Mouse (Mus musculus) midbrain, embryonic 10.5 days (tissue): ENCODE results near the gene Ehd4. TPM values are rescaled to one million over a fixed set of nuclear protein-coding genes. Genes with fewer than 3 reads are reported as not detected.

ENCODE experiments used
- DNase-seq: peaks from one replicate; pipeline ENCODE4 v3.0.0-alpha.2; 2017; ENCODE audit warnings: low spot score
- H3K27ac ChIP-seq: fragments of 300-500 bp; sonication (generic); replicated peaks from 2 replicates; pipeline ENCODE4 v1.5.1; 2016; ENCODE audit warnings: mild to moderate bottlenecking
- H3K27me3 ChIP-seq: fragments of 300-500 bp; sonication (generic); 2 replicates; pipeline ENCODE4 v1.6.1; 2016; ENCODE audit warnings: low read depth, mild to moderate bottlenecking; ENCODE audit not compliant: poor library complexity, severe bottlenecking
- H3K36me3 ChIP-seq: fragments of 300-500 bp; sonication (generic); 2 replicates; pipeline ENCODE4 v1.6.1; 2016; ENCODE audit warnings: mild to moderate bottlenecking, moderate library complexity
- H3K4me1 ChIP-seq: fragments of 300-500 bp; sonication (generic); 2 replicates; pipeline ENCODE4 v1.6.1; 2016
- H3K4me3 ChIP-seq: fragments of 300-500 bp; sonication (generic); 2 replicates; pipeline ENCODE4 v1.5.1; 2016; ENCODE audit warnings: mild to moderate bottlenecking, moderate library complexity
- H3K9me3 ChIP-seq: fragments of 300-500 bp; sonication (generic); replicated peaks from 2 replicates; pipeline ENCODE4 v1.6.1; 2016; ENCODE audit warnings: mild to moderate bottlenecking
- WGBS: fragments of 180-500 bp; shearing (Covaris S2); methylation state at CpG from one replicate; pipeline ENCODE4 v1.1.7; 2016; 5-methylcytosine and 5-hydroxymethylcytosine counted together
- polyA plus RNA-seq: library from polyadenylated mRNA; unstranded; fragments of >200 nt; fragmentation: Nextera tagmentation; extraction: Ambion mirVana; gene quantifications from 2 replicates; pipeline ENCODE4 v1.2.1, GENCODE M21; 2016

The Ehd4 gene
- polyA plus RNA-seq, 1 experiment from 2014 or later: 35.9 TPM

DNA sequence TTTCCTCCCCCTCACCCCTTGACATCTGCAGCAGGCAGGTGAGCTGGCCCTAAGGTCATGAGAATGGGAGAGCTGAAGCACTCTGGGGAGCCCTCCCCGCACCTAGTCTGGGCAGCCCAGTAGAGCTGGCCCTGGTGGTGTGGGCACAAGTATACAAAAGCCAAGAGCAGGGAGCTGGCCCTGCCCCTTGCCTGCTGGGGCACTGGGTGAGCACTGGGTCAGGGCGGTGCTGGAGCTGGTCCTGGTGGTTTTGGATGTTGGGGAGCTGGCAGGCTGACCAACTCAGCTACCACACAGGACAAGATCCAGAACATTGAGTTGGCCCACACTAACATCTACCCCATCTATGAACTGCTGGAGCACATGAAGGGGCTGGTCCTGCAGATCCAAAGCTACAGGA lies 5.0 kb upstream of the Ehd4 start:
- Histone ChIP-seq H3K9me3 (no peaks in the 10 kb centered on the region), H3K4me1 (peaks cover 5% of the 10 kb centered on the region), H3K36me3 (no peaks in the 10 kb centered on the region), H3K27me3 (peaks cover 7% of the 10 kb centered on the region), H3K27ac (no peak overlapping the region), H3K4me3 (no peak overlapping the region)
- WGBS: 84% methylated on average over 2 of the region's 2 CpGs
- DNase-seq: no peak

DNA sequence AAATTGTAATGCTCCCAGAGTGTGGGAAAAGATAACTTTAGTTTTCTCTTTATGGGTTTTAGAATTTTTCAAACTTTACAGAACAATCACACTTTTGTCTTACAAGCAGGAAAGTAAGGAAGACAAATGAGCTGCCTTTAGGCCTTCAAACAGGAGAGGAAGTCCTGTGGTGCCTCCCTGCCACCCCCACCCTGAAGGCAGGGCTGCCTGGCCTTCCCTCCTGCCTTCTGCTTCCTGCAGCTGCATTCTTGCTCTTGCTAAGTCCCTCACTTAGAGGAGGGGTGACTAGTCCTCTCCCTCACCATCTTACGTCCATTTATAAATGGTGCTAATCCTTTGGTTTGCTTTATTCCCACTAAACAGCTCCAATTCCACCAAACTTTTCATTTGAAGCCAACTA lies 4.4 kb upstream of the Ehd4 start:
- no peak for DNase-seq
- no peaks in the 10 kb centered on the region for H3K36me3 ChIP-seq
- no peak overlapping the region for H3K4me3 ChIP-seq
- H3K27me3 ChIP-seq: peaks cover 9% of the 10 kb centered on the region
- H3K4me1 ChIP-seq: peaks cover 8% of the 10 kb centered on the region
- H3K27ac ChIP-seq: no peak overlapping the region
- H3K9me3 ChIP-seq: no peaks in the 10 kb centered on the region
- WGBS: 50% methylated on average over 1 of the region's 1 CpGs

DNA sequence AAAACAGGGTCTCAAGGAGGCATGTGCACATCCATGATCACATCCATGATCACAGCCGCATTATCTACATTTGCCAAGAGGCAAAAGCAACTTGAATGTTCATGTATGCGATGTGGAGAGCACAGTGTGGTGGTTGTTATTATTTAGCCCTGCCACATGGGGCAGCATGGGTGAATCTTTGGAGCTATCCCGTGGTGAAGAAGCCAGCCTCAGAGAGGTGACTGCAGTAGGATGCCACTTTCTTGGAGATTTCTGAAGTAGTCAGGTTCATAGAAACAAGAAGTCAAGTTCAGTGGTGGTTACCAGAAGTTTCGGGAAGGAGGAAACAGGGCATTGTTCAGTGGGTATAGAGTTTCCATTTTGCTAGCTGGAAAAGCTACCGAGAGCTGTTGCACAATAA lies 3.6 kb upstream of the Ehd4 start:
- Histone ChIP-seq H3K27ac (no peak overlapping the region), H3K36me3 (no peaks in the 10 kb centered on the region), H3K4me1 (peaks cover 13% of the 10 kb centered on the region), H3K27me3 (peaks cover 17% of the 10 kb centered on the region), H3K4me3 (no peak overlapping the region), H3K9me3 (no peaks in the 10 kb centered on the region)
- 61% methylated on average over 5 of the region's 5 CpGs for WGBS
- DNase-seq: no peak

DNA sequence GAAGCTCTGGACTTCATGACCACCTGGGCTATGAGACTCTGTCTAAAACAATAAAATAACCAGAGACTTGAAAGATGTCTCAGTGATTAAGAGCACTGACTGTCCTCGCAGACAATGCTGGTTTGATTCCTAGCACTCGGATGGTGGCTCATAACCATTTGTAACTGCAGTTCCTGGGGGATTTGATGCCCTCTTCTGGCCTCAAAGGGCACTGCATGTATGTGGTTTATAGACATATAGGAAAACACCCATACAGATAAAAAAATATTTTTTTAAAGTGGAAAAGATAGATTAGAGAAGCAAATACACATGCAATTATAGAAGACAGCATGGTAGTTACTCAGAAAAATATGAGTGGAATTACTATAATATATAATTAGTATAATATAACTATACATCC lies 3.2 kb upstream of the Ehd4 start:
- no peak overlapping the region for H3K27ac ChIP-seq
- H3K4me3 ChIP-seq: no peak overlapping the region
- H3K4me1 ChIP-seq: peaks cover 13% of the 10 kb centered on the region
- no peaks in the 10 kb centered on the region for H3K36me3 ChIP-seq
- peaks cover 21% of the 10 kb centered on the region for H3K27me3 ChIP-seq
- WGBS: 75% methylated on average over 2 of the region's 2 CpGs
- no peak for DNase-seq
- no peaks in the 10 kb centered on the region for H3K9me3 ChIP-seq

DNA sequence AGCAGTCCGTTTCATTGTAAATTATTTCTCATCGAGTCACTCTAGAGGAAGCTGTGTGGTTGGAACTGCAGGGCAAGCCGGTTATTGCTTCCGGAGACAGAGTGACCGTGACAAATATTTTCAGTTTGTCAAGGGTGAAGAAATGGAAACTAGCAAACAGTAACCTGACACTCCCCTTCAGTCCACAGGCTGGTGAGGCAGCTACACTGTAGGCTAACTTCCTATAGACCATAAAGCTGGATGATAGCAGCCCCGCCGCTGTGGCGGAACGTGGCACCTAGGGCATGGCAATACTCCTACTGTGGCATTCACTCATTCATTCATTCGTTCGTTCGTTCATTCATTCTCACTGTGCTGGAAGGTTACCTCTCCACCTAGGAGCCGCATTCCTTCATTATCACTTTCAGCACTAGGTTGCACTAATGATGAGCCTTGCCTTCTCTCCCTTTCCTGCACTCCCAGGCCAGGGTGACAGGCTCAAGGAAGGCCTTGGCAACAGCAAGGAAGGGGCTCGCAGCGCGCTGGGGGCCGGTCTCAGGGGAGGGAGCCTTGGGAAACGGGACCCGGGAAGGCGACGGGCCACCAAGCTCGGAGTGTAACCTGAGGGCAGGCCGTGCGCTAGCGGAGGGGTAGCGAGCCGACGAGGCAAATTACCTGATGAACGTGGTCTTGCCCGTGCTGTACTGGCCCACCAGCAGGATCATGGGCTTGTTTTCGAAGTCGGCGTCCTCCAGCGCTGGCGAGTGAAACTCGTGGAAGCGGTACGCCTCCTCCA lies 633 bp downstream of the Ehd4 start:
- peak overlapping the region; percentile 82 for H3K27ac ChIP-seq
- H3K4me3 ChIP-seq: peak overlapping the region; percentile 82
- peaks cover 22% of the 10 kb centered on the region for H3K27me3 ChIP-seq
- peaks cover 13% of the 10 kb centered on the region for H3K4me1 ChIP-seq
- peak; percentile 19 for DNase-seq
- no peaks in the 10 kb centered on the region for H3K36me3 ChIP-seq
- no peaks in the 10 kb centered on the region for H3K9me3 ChIP-seq
- WGBS: 5% methylated on average over 38 of the region's 38 CpGs

DNA sequence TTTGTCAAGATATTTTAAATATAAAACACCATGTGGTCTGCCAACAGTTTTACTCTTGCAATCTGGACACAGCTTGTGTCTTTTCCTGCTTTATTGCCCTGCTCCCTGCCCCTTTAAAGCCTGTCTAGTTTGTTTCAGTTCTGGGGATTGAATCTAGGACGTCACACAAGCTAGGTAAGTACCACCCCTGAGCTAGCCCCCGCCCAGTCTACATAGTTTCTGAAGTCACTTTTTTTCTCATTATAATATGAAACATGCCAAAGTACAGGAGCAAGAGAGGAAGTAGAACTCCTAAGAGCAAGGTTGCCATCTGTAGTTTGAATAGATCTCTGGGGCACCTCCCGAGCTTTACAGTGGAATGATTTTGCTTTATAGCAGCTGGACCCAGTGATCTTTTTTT lies 3.8 kb downstream of the Ehd4 start:
- H3K4me3 ChIP-seq: no peak overlapping the region
- 81% methylated on average over 3 of the region's 3 CpGs for WGBS
- DNase-seq: no peak

GRCm38 (mm10) chr2:120149634-120150033 lies 4.8 kb downstream of the Ehd4 start:
- Histone ChIP-seq H3K27ac (no peak overlapping the region), H3K9me3 (no peaks in the 10 kb centered on the region), H3K4me3 (no peak overlapping the region), H3K4me1 (peaks cover 7% of the 10 kb centered on the region), H3K36me3 (no peaks in the 10 kb centered on the region), H3K27me3 (peaks cover 15% of the 10 kb centered on the region)
- WGBS: 91% methylated on average over 7 of the region's 7 CpGs
- DNase-seq: no peak

More for the DNA sequence above, 3.8 kb downstream of the Ehd4 start:
- Histone ChIP-seq H3K27ac (no peak overlapping the region), H3K9me3 (no peaks in the 10 kb centered on the region), H3K36me3 (no peaks in the 10 kb centered on the region), H3K27me3 (peaks cover 18% of the 10 kb centered on the region), H3K4me1 (peaks cover 13% of the 10 kb centered on the region)

GRCm38 (mm10) chr2:120147999-120148398 lies 6.4 kb downstream of the Ehd4 start:
- WGBS: 87% methylated on average over 3 of the region's 3 CpGs
- no peaks in the 10 kb centered on the region for H3K36me3 ChIP-seq
- peaks cover 5% of the 10 kb centered on the region for H3K27me3 ChIP-seq
- H3K4me1 ChIP-seq: no peaks in the 10 kb centered on the region
- H3K27ac ChIP-seq: no peak overlapping the region
- no peak for DNase-seq
- no peak overlapping the region for H3K4me3 ChIP-seq
- H3K9me3 ChIP-seq: no peaks in the 10 kb centered on the region

- no peaks in the 10 kb centered on the region for H3K9me3 ChIP-seq
- no peaks in the 10 kb centered on the region for H3K27me3 ChIP-seq
- H3K27ac ChIP-seq: no peak overlapping the region
- no peaks in the 10 kb centered on the region for H3K4me1 ChIP-seq
- H3K4me3 ChIP-seq: no peak overlapping the region
- H3K36me3 ChIP-seq: no peaks in the 10 kb centered on the region
- no peak for DNase-seq
- 63% methylated on average over 2 of the region's 2 CpGs for WGBS
Measured at GRCm38 (mm10) chr2:120147364-120147763, 7.0 kb downstream of the Ehd4 start.

DNA sequence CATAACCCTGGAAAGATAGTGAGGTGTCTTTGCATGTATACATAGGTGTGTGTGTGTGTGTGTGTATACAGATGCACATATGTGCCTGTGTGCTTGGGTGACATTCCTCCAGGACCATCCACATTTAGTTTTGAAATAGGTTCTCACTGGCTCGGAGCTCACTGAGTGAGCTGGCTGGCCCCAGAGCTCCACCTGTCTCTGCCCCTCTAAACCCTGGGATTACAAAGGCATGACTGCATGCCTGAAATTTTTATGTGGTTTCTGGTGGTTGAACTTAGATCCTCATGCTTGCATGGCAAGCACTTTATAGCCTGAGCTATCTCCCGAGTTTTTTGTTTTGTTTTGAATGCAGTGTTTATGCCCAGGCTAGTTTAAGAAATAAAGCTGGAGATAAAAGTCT lies 7.9 kb downstream of the Ehd4 start:
- no peak overlapping the region for H3K27ac ChIP-seq
- no peaks in the 10 kb centered on the region for H3K4me1 ChIP-seq
- no peak overlapping the region for H3K4me3 ChIP-seq
- no peaks in the 10 kb centered on the region for H3K9me3 ChIP-seq
- H3K27me3 ChIP-seq: no peaks in the 10 kb centered on the region
- no peak for DNase-seq
- no peaks in the 10 kb centered on the region for H3K36me3 ChIP-seq
- 81% methylated on average over 2 of the region's 2 CpGs for WGBS

DNA sequence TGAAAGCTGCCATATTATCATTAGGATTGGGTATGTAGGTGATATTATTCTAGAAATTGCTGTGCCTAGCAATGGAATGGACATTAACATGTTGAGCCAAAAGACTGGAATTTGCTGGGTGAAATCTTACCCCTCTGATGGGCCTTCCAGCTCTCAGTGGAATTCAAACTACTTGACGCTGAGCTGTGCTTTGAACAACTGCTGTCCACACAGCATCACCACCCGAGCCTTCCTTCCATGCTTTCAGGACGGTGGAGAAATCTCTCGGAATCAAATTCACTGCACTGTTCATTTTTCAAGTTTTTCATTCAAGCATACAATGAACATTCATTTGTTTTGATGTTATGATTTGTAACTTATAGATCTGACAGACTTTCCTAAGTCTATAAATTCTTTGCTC lies 10.0 kb downstream of the Ehd4 start:
- DNase-seq: no peak
- Histone ChIP-seq H3K9me3 (no peaks in the 10 kb centered on the region), H3K27ac (no peak overlapping the region), H3K27me3 (no peaks in the 10 kb centered on the region), H3K4me3 (no peak overlapping the region), H3K4me1 (no peaks in the 10 kb centered on the region), H3K36me3 (no peaks in the 10 kb centered on the region)
- 92% methylated on average over 4 of the region's 4 CpGs for WGBS

DNA sequence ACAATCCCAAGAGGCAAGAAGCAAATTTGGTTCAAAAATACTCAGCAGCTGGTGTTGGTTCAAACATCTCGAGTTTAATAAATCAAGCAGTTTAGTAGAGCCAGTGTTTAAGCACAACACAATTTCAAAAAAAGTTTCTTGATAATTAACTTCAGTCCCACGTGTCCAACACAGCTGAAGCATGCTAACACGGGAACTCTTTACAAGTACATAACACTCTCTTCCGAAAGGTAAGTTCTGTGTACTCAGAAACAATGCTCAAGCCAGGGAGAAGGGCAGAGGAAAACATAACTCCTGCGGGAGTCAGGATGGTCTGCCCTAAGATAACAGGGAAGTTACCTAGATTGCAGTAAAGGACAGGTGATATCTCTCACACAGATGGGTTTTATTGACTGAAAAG lies 12.1 kb downstream of the Ehd4 start:
- 90% methylated on average over 5 of the region's 5 CpGs for WGBS
- Histone ChIP-seq H3K9me3 (no peaks in the 10 kb centered on the region), H3K27ac (no peak overlapping the region), H3K4me3 (no peak overlapping the region), H3K36me3 (no peaks in the 10 kb centered on the region), H3K27me3 (no peaks in the 10 kb centered on the region), H3K4me1 (no peaks in the 10 kb centered on the region)
- no peak for DNase-seq

DNA sequence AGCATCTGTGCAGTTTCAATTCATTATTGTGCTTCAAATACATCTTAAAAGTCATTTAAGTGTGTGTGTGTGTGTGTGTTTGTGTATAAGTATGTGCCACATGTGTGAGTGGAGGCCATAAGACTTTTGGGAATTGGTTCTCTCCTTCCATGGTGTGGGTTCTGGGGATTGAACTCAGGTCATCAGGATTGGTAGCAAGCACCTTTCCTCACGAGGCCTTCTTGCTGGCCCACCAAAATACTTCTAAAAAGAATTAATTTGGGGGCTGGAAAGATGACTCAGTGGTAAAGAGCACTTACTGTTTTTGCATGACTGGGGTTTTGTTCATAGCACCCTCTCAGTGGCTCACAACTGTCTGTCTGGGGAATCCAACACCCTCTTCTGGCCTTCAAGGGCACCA lies 12.7 kb downstream of the Ehd4 start:
- Histone ChIP-seq H3K4me1 (no peaks in the 10 kb centered on the region), H3K27me3 (no peaks in the 10 kb centered on the region), H3K4me3 (no peak overlapping the region), H3K27ac (no peak overlapping the region), H3K9me3 (no peaks in the 10 kb centered on the region), H3K36me3 (no peaks in the 10 kb centered on the region)
- DNase-seq: no peak
- WGBS: 70% methylated on average over 1 of the region's 1 CpGs

DNA sequence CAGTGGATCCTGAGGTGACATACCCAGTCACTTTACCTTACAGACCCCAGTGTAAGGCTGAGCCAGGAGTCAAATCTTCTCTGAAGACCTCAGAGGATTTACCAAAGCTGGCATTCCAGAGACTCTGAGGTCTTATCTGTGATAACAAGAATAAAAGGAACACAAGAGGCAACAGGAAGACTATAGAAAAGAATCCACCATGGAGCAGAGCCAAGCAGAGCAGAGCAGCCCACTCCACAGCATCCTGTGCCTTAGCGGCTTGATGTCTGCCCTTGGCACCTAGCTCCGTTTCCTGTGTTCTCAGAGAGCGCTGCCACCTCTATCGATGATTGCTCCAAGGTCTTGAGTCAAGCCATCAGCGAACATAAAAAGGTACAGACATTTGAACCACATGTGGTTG lies 14.1 kb downstream of the Ehd4 start:
- no peaks in the 10 kb centered on the region for H3K27me3 ChIP-seq
- no peak overlapping the region for H3K4me3 ChIP-seq
- no peaks in the 10 kb centered on the region for H3K36me3 ChIP-seq
- no peaks in the 10 kb centered on the region; the same call in 1 of the 2 replicates for H3K4me1 ChIP-seq
- WGBS: 94% methylated on average over 5 of the region's 5 CpGs
- no peak for DNase-seq
- H3K27ac ChIP-seq: no peak overlapping the region
- H3K9me3 ChIP-seq: no peaks in the 10 kb centered on the region
